Mouse (Mus musculus): ENCODE data around the gene Lrrc28. TPM values are rescaled to one million over a fixed set of nuclear protein-coding genes. Genes with fewer than 3 reads are reported as not detected.
A peak's percentile ranks its signal among the peaks of the same experiment; 100 is the strongest.

Lrrc28 gene
- polyA plus RNA-seq, 1 experiment from 2014 or later = 23.1 TPM

GRCm38 (mm10) chr7:67613795-67614463 lies 31.1 kb downstream of the Lrrc28 start:
- 40% methylated on average over 10 of the region's 10 CpGs for WGBS
- Histone ChIP-seq H3K27me3 (no peaks in the 10 kb centered on the region), H3K27ac (replicated peaks) (no peak overlapping the region), H3K4me3 (no peak overlapping the region), H3K9ac (no peak overlapping the region), H3K4me2 (no peak overlapping the region), H3K36me3 (no peaks in the 10 kb centered on the region), H3K9me3 (no peaks in the 10 kb centered on the region), H3K4me1 (replicated peaks) (peaks cover 16% of the 10 kb centered on the region; the same call in 1 of the 2 replicates)
- peak; percentile 54; the same call in 1 of the 2 replicates for ATAC-seq (ENCODE audit: low FRiP score, low read depth)

GRCm38 (mm10) chr7:67608348-67609024 lies 36.6 kb downstream of the Lrrc28 start:
- Histone ChIP-seq H3K27me3 (no peaks in the 10 kb centered on the region), H3K27ac (replicated peaks) (no peak overlapping the region), H3K9ac (no peak overlapping the region), H3K4me3 (no peak overlapping the region), H3K4me2 (no peak overlapping the region), H3K4me1 (replicated peaks) (peaks cover 16% of the 10 kb centered on the region), H3K9me3 (no peaks in the 10 kb centered on the region), H3K36me3 (no peaks in the 10 kb centered on the region)
- peak; percentile 56; the same call in 1 of the 2 replicates for ATAC-seq (ENCODE audit: low FRiP score, low read depth)
- WGBS = 42% methylated on average over 4 of the region's 4 CpGs

- H3K9me3 ChIP-seq = no peaks in the 10 kb centered on the region
- WGBS = 61% methylated on average over 5 of the region's 5 CpGs
- no peak overlapping the region for H3K9ac ChIP-seq
- H3K27me3 ChIP-seq = no peaks in the 10 kb centered on the region
- H3K4me1 ChIP-seq (replicated peaks) = peaks cover 12% of the 10 kb centered on the region
- H3K36me3 ChIP-seq = no peaks in the 10 kb centered on the region
- H3K27ac ChIP-seq (replicated peaks) = peak overlapping the region; percentile 30; the same call in 1 of the 2 replicates
- ATAC-seq (ENCODE audit: low FRiP score, low read depth) = 0 out of 2 replicates have a peak, but pooled peaks have one; percentile 11
- H3K4me2 ChIP-seq = no peak overlapping the region
- no peak overlapping the region for H3K4me3 ChIP-seq
Measured at GRCm38 (mm10) chr7:67607669-67608347, 37.3 kb downstream of the Lrrc28 start.

GRCm38 (mm10) chr7:67606250-67606649 lies 38.8 kb downstream of the Lrrc28 start:
- H3K27me3 ChIP-seq = no peaks in the 10 kb centered on the region

GRCm38 (mm10) chr7:67605114-67605513 lies 40.0 kb downstream of the Lrrc28 start:
- ATAC-seq (ENCODE audit: low FRiP score, low read depth) = no peak
- no peaks in the 10 kb centered on the region for H3K36me3 ChIP-seq
- WGBS = 82% methylated on average over 6 of the region's 6 CpGs
- no peaks in the 10 kb centered on the region for H3K9me3 ChIP-seq
- H3K27ac ChIP-seq (replicated peaks) = no peak overlapping the region
- no peaks in the 10 kb centered on the region for H3K27me3 ChIP-seq
- peaks cover 12% of the 10 kb centered on the region for H3K4me1 ChIP-seq (replicated peaks)
- H3K4me2 ChIP-seq = no peak overlapping the region
- H3K4me3 ChIP-seq = no peak overlapping the region
- no peak overlapping the region for H3K9ac ChIP-seq

More at GRCm38 (mm10) chr7:67606250-67606649, 38.8 kb downstream of the Lrrc28 start:
- H3K36me3 ChIP-seq = no peaks in the 10 kb centered on the region
- no peak overlapping the region for H3K27ac ChIP-seq (replicated peaks)
- no peak overlapping the region for H3K4me2 ChIP-seq
- H3K9me3 ChIP-seq = no peaks in the 10 kb centered on the region
- WGBS = 91% methylated on average over 1 of the region's 1 CpGs
- ATAC-seq (ENCODE audit: low FRiP score, low read depth) = no peak
- H3K4me3 ChIP-seq = no peak overlapping the region
- peaks cover 12% of the 10 kb centered on the region for H3K4me1 ChIP-seq (replicated peaks)
- no peak overlapping the region for H3K9ac ChIP-seq

- Histone ChIP-seq H3K9ac (no peak overlapping the region), H3K36me3 (no peaks in the 10 kb centered on the region)
Measured at GRCm38 (mm10) chr7:67598050-67598449, 47.0 kb downstream of the Lrrc28 start.

GRCm38 (mm10) chr7:67596961-67597360 lies 48.1 kb downstream of the Lrrc28 start:
- Histone ChIP-seq H3K27me3 (no peaks in the 10 kb centered on the region), H3K4me2 (no peak overlapping the region), H3K36me3 (no peaks in the 10 kb centered on the region), H3K4me1 (replicated peaks) (0 out of 2 replicates have a peak, but pooled peaks cover 4% of the 10 kb centered on the region), H3K4me3 (no peak overlapping the region), H3K9ac (no peak overlapping the region), H3K27ac (replicated peaks) (no peak overlapping the region), H3K9me3 (no peaks in the 10 kb centered on the region)
- WGBS = 85% methylated on average over 1 of the region's 1 CpGs
- no peak for ATAC-seq (ENCODE audit: low FRiP score, low read depth)

More at GRCm38 (mm10) chr7:67598050-67598449, 47.0 kb downstream of the Lrrc28 start:
- H3K27me3 ChIP-seq = no peaks in the 10 kb centered on the region
- no peaks in the 10 kb centered on the region for H3K9me3 ChIP-seq
- H3K27ac ChIP-seq (replicated peaks) = no peak overlapping the region
- no peak for ATAC-seq (ENCODE audit: low FRiP score, low read depth)
- no peak overlapping the region for H3K4me2 ChIP-seq
- no peak overlapping the region for H3K4me3 ChIP-seq
- 0 out of 2 replicates have a peak, but pooled peaks cover 4% of the 10 kb centered on the region for H3K4me1 ChIP-seq (replicated peaks)
- 68% methylated on average over 3 of the region's 3 CpGs for WGBS

- no peaks in the 10 kb centered on the region for H3K27me3 ChIP-seq
- no peak overlapping the region for H3K4me2 ChIP-seq
- H3K4me3 ChIP-seq = no peak overlapping the region
- no peaks in the 10 kb centered on the region for H3K36me3 ChIP-seq
- H3K9me3 ChIP-seq = no peaks in the 10 kb centered on the region
- H3K27ac ChIP-seq (replicated peaks) = no peak overlapping the region
- ATAC-seq (ENCODE audit: low FRiP score, low read depth) = no peak
- H3K4me1 ChIP-seq (replicated peaks) = 0 out of 2 replicates have a peak, but pooled peaks cover 4% of the 10 kb centered on the region
- no peak overlapping the region for H3K9ac ChIP-seq
- WGBS = 94% methylated on average over 1 of the region's 1 CpGs
Measured at GRCm38 (mm10) chr7:67596322-67596721, 48.7 kb downstream of the Lrrc28 start.

GRCm38 (mm10) chr7:67593902-67594301 lies 51.2 kb downstream of the Lrrc28 start:
- no peaks in the 10 kb centered on the region; the same call in 1 of the 2 replicates for H3K36me3 ChIP-seq
- ATAC-seq (ENCODE audit: low FRiP score, low read depth) = no peak
- no peaks in the 10 kb centered on the region for H3K9me3 ChIP-seq
- H3K4me3 ChIP-seq = no peak overlapping the region
- no peaks in the 10 kb centered on the region for H3K27me3 ChIP-seq
- H3K9ac ChIP-seq = no peak overlapping the region
- H3K27ac ChIP-seq (replicated peaks) = no peak overlapping the region
- 0 out of 2 replicates have a peak, but pooled peaks cover 4% of the 10 kb centered on the region for H3K4me1 ChIP-seq (replicated peaks)
- no peak overlapping the region for H3K4me2 ChIP-seq
- 86% methylated on average over 6 of the region's 6 CpGs for WGBS

GRCm38 (mm10) chr7:67592670-67593069 lies 52.4 kb downstream of the Lrrc28 start:
- Histone ChIP-seq H3K27me3 (no peaks in the 10 kb centered on the region), H3K9ac (no peak overlapping the region), H3K36me3 (no peaks in the 10 kb centered on the region; the same call in 1 of the 2 replicates), H3K4me1 (replicated peaks) (0 out of 2 replicates have a peak, but pooled peaks cover 4% of the 10 kb centered on the region), H3K27ac (replicated peaks) (no peak overlapping the region), H3K9me3 (no peaks in the 10 kb centered on the region), H3K4me2 (no peak overlapping the region), H3K4me3 (no peak overlapping the region)
- no peak for ATAC-seq (ENCODE audit: low FRiP score, low read depth)
- 95% methylated on average over 6 of the region's 6 CpGs for WGBS

- no peak overlapping the region for H3K4me3 ChIP-seq
- no peaks in the 10 kb centered on the region; the same call in 1 of the 2 replicates for H3K36me3 ChIP-seq
- H3K27me3 ChIP-seq = no peaks in the 10 kb centered on the region
- no peaks in the 10 kb centered on the region for H3K9me3 ChIP-seq
- no peak overlapping the region for H3K9ac ChIP-seq
- H3K27ac ChIP-seq (replicated peaks) = no peak overlapping the region
- H3K4me2 ChIP-seq = no peak overlapping the region
- H3K4me1 ChIP-seq (replicated peaks) = no peaks in the 10 kb centered on the region
- 24% methylated on average over 6 of the region's 6 CpGs for WGBS
- ATAC-seq (ENCODE audit: low FRiP score, low read depth) = no peak
Measured at GRCm38 (mm10) chr7:67588743-67589142, 56.3 kb downstream of the Lrrc28 start.

GRCm38 (mm10) chr7:67586479-67586878 lies 58.6 kb downstream of the Lrrc28 start:
- Histone ChIP-seq H3K4me3 (no peak overlapping the region), H3K9ac (no peak overlapping the region), H3K27me3 (no peaks in the 10 kb centered on the region), H3K36me3 (no peaks in the 10 kb centered on the region; the same call in 1 of the 2 replicates), H3K4me1 (replicated peaks) (no peaks in the 10 kb centered on the region), H3K9me3 (no peaks in the 10 kb centered on the region), H3K27ac (replicated peaks) (no peak overlapping the region), H3K4me2 (no peak overlapping the region)
- ATAC-seq (ENCODE audit: low FRiP score, low read depth) = no peak
- WGBS = 82% methylated on average over 5 of the region's 5 CpGs
